Mouse (Mus musculus) midbrain, embryonic 15.5 days (tissue): ENCODE results near the gene Aif1l. TPM values are rescaled to one million over a fixed set of nuclear protein-coding genes. Genes with fewer than 3 reads are reported as not detected.

ENCODE experiments used
- ATAC-seq: fragments of 200-750 bp; cut with Nextera tagmentation; replicated peaks from 2 replicates; pipeline ENCODE4 v1.8.0; 2017; ENCODE audit warnings: moderate TSS enrichment
- H3K27ac ChIP-seq: fragments of 300-500 bp; sonication (generic); 2 replicates; pipeline ENCODE4 v1.5.1; 2015; ENCODE audit warnings: mild to moderate bottlenecking, inconsistent platforms
- H3K27me3 ChIP-seq: fragments of 300-500 bp; sonication (generic); replicated peaks from 2 replicates; pipeline ENCODE4 v1.6.1; 2015; ENCODE audit warnings: inconsistent platforms
- H3K36me3 ChIP-seq: fragments of 300-500 bp; sonication (generic); replicated peaks from 2 replicates; pipeline ENCODE4 v1.6.1; 2015; ENCODE audit warnings: inconsistent platforms
- H3K4me1 ChIP-seq: fragments of 300-500 bp; sonication (generic); 2 replicates; pipeline ENCODE4 v1.6.1; 2015; ENCODE audit warnings: inconsistent platforms
- H3K4me2 ChIP-seq: fragments of 300-500 bp; sonication (generic); 2 replicates; pipeline ENCODE4 v1.6.1; 2015; ENCODE audit warnings: inconsistent platforms, mild to moderate bottlenecking, moderate library complexity
- H3K4me3 ChIP-seq: fragments of 300-500 bp; sonication (generic); 2 replicates; pipeline ENCODE4 v1.5.1; 2015; ENCODE audit warnings: mild to moderate bottlenecking, inconsistent platforms
- H3K9ac ChIP-seq: fragments of 300-500 bp; sonication (generic); 2 replicates; pipeline ENCODE4 v1.6.1; 2015; ENCODE audit warnings: mild to moderate bottlenecking, inconsistent platforms
- H3K9me3 ChIP-seq: fragments of 300-500 bp; sonication (generic); 2 replicates; pipeline ENCODE4 v1.6.1; 2016; ENCODE audit warnings: inconsistent platforms
- WGBS: fragments of 180-500 bp; shearing (Covaris S2); methylation state at CpG from one replicate; pipeline ENCODE4 v1.1.7; 2015; ENCODE audit warnings: mixed read lengths; 5-methylcytosine and 5-hydroxymethylcytosine counted together
- polyA plus RNA-seq: library from polyadenylated mRNA; unstranded; fragments of >200 nt; fragmentation: Nextera tagmentation; extraction: Ambion mirVana; gene quantifications from 2 replicates; pipeline ENCODE4 v1.2.1, GENCODE M21; 2015

Aif1l gene
- polyA plus RNA-seq, 1 experiment from 2014 or later, result 26.2 TPM

- no peaks in the 10 kb centered on the region for H3K27me3 ChIP-seq
- ATAC-seq, result no peak
- no peak overlapping the region for H3K27ac ChIP-seq
- H3K36me3 ChIP-seq, result no peaks in the 10 kb centered on the region
- 33% methylated on average over 9 of the region's 9 CpGs for whole genome bisulfite sequencing
- no peaks in the 10 kb centered on the region for H3K9me3 ChIP-seq
- no peak overlapping the region for H3K4me2 ChIP-seq
- H3K4me1 ChIP-seq, result no peaks in the 10 kb centered on the region; the same call in 1 of the 2 replicates
- no peak overlapping the region for H3K4me3 ChIP-seq
- no peak overlapping the region for H3K9ac ChIP-seq
These were observed 25.1 kb upstream of the Aif1l start for GRCm38 (mm10) chr2:31924811-31925210.

- Histone ChIP-seq H3K27ac (no peak overlapping the region), H3K9ac (no peak overlapping the region), H3K4me2 (no peak overlapping the region), H3K27me3 (no peaks in the 10 kb centered on the region), H3K36me3 (no peaks in the 10 kb centered on the region), H3K9me3 (no peaks in the 10 kb centered on the region), H3K4me3 (no peak overlapping the region), H3K4me1 (no peaks in the 10 kb centered on the region)
- 54% methylated on average over 4 of the region's 4 CpGs for WGBS
- ATAC-seq, result no peak
These were observed 24.0 kb upstream of the Aif1l start for GRCm38 (mm10) chr2:31925936-31926335.

- Histone ChIP-seq H3K9ac (no peak overlapping the region), H3K27me3 (no peaks in the 10 kb centered on the region), H3K4me3 (no peak overlapping the region), H3K4me1 (no peaks in the 10 kb centered on the region), H3K9me3 (no peaks in the 10 kb centered on the region), H3K4me2 (no peak overlapping the region), H3K36me3 (no peaks in the 10 kb centered on the region), H3K27ac (no peak overlapping the region)
- WGBS, result 85% methylated on average over 3 of the region's 3 CpGs
- ATAC-seq, result no peak
These were observed 20.3 kb upstream of the Aif1l start for GRCm38 (mm10) chr2:31929664-31930063.

DNA sequence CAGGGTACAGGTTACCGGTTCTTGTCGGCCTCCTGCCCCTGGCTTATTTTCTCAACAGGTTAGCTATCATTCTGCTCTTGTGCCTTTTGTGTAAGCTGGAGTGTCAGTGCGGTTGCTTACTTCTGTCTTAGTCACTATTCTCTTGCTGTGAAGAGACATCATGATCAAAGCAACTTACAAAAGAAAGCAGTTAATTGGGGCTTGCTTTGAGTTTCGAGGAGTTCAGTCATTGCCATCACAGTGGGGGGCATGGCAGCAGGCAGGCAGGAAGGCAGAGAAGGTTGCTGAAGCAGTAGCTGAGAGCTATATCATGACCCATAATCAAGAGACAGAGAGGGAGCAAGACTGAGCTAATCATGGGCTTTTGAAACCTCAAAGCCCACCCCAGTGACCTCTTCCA is 15.4 kb upstream of the Aif1l start:
- no peaks in the 10 kb centered on the region for H3K4me1 ChIP-seq
- no peak overlapping the region for H3K4me2 ChIP-seq
- no peak for ATAC-seq
- no peak overlapping the region for H3K9ac ChIP-seq
- H3K36me3 ChIP-seq, result no peaks in the 10 kb centered on the region
- H3K9me3 ChIP-seq, result no peaks in the 10 kb centered on the region
- no peak overlapping the region for H3K27ac ChIP-seq
- no peak overlapping the region for H3K4me3 ChIP-seq
- WGBS, result 35% methylated on average over 4 of the region's 4 CpGs
- H3K27me3 ChIP-seq, result no peaks in the 10 kb centered on the region

DNA sequence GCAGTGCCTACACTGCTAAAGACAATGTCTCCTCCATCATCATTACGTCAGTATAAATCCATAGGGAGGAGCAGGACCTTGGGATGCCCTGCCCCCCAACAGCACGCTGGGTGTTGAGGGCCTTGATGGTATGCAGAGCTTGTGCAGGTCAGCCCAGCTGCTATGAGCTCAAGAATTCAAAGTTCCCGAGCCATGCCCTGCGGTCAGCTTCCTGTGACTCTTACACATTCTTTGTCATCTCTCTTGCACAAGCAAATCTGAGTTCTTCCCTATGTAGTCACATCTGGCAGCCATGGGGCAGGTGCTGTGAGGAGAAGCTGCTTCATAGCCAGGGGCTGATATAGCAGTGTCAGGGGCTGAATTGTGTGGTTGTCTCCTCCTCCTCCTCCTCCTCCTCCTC is 14.9 kb upstream of the Aif1l start:
- Histone ChIP-seq H3K4me3 (no peak overlapping the region), H3K27ac (no peak overlapping the region), H3K9ac (no peak overlapping the region), H3K4me2 (no peak overlapping the region), H3K4me1 (no peaks in the 10 kb centered on the region), H3K36me3 (no peaks in the 10 kb centered on the region), H3K27me3 (no peaks in the 10 kb centered on the region), H3K9me3 (no peaks in the 10 kb centered on the region)
- WGBS, result 65% methylated on average over 4 of the region's 4 CpGs
- no peak for ATAC-seq

DNA sequence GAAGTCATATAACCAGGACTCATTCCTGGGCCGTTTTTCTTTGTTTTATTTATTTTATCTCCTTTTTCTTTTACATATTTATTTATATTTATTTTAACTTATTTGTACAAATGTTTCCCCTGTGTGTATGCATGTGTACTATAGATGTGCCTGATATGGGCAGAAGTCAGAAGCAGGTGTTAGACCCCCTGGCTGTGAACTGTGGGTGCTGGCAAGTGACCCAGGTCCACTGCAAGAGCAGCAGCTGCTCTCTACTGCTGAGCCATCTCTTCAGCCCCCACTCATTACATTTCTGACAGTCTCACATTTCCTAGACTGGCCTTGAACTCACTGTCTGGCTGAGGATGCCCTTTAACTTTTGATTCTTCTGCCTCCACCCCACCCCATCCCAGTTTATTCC is 11.6 kb upstream of the Aif1l start:
- Histone ChIP-seq H3K27me3 (no peaks in the 10 kb centered on the region), H3K9ac (no peak overlapping the region), H3K4me2 (no peak overlapping the region), H3K4me3 (no peak overlapping the region), H3K27ac (no peak overlapping the region), H3K4me1 (no peaks in the 10 kb centered on the region), H3K9me3 (no peaks in the 10 kb centered on the region), H3K36me3 (no peaks in the 10 kb centered on the region)
- ATAC-seq, result no peak
- WGBS, result 88% methylated on average over 1 of the region's 1 CpGs

GRCm38 (mm10) chr2:31943011-31943410 is 6.9 kb upstream of the Aif1l start:
- Histone ChIP-seq H3K9ac (no peak overlapping the region), H3K4me2 (no peak overlapping the region), H3K4me1 (no peaks in the 10 kb centered on the region), H3K36me3 (no peaks in the 10 kb centered on the region), H3K4me3 (no peak overlapping the region), H3K9me3 (no peaks in the 10 kb centered on the region), H3K27me3 (no peaks in the 10 kb centered on the region), H3K27ac (no peak overlapping the region)
- ATAC-seq, result no peak
- WGBS, result 74% methylated on average over 4 of the region's 4 CpGs

DNA sequence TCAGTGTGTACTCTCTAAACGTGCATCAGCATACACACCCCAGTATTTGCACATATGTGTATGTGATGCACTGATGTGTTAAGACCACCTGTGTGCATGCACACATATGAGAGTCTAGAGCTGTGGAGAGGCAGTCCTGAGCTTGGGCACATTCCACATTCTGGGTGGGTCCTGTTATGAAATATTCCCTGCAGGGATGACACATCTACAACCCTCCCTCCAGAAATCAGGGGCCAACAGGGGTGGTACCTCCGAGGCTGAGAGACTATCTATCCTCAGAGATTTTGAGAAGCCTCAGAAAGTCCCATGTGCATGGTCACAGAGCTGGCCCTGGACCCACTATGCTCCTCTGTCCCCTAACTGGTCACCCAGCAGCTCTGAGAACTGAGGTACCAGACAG is 4.4 kb upstream of the Aif1l start:
- no peak overlapping the region for H3K4me3 ChIP-seq
- ATAC-seq, result no peak
- peaks cover 3% of the 10 kb centered on the region; the same call in 1 of the 2 replicates for H3K27me3 ChIP-seq
- H3K4me2 ChIP-seq, result no peak overlapping the region
- no peaks in the 10 kb centered on the region for H3K9me3 ChIP-seq
- H3K36me3 ChIP-seq, result no peaks in the 10 kb centered on the region
- no peak overlapping the region for H3K27ac ChIP-seq
- no peak overlapping the region for H3K9ac ChIP-seq
- H3K4me1 ChIP-seq, result peaks cover 11% of the 10 kb centered on the region; the same call in 1 of the 2 replicates
- 67% methylated on average over 2 of the region's 2 CpGs for WGBS

DNA sequence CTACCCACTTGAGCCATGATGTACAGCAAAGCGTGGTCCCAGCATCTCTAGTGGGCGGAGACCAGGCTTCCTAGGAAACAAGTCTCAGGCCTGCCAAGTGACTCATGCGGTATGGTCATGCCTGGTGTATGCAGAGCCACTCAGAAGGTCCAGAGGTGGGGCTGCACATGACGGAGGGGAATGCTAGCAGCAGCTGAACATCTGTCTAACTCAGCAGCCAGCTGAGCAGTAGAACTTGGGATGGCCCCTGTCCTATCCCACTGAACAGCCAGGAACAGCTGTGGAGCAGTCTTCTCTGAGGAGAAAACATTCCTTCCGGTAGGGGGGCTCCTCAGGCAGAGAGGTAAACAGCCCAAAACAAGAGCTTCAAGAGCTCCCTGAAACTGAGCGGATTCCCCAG is 1.5 kb upstream of the Aif1l start:
- 82% methylated on average over 6 of the region's 6 CpGs for WGBS
- no peak for ATAC-seq
- Histone ChIP-seq H3K36me3 (no peaks in the 10 kb centered on the region), H3K9me3 (no peaks in the 10 kb centered on the region), H3K4me3 (no peak overlapping the region), H3K27me3 (peaks cover 3% of the 10 kb centered on the region; the same call in 1 of the 2 replicates), H3K9ac (no peak overlapping the region), H3K4me2 (no peak overlapping the region), H3K4me1 (peaks cover 34% of the 10 kb centered on the region; the same call in 1 of the 2 replicates), H3K27ac (no peak overlapping the region)

DNA sequence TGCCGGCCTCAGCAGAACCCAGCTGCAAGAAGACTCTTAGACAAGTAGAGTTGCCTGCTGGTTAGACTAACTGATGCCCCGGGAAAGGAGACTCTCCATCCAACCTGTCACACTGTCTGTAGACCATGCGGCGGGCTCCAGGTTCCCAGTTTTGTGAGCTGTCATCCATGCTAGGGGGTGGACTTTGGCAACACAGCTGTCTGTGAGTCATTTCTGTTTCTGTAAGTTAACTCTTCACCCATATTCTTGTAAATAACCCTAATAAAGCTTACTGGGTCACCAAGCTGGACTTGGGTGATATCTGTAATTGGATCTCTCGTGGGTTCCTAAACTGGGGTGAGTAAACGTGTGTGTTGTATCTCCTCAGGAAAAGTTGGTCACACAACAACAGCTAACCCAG is 1.1 kb upstream of the Aif1l start:
- H3K4me2 ChIP-seq, result no peak overlapping the region
- 72% methylated on average over 6 of the region's 6 CpGs for WGBS
- H3K4me1 ChIP-seq, result peaks cover 34% of the 10 kb centered on the region; the same call in 1 of the 2 replicates
- no peaks in the 10 kb centered on the region for H3K9me3 ChIP-seq
- peaks cover 3% of the 10 kb centered on the region; the same call in 1 of the 2 replicates for H3K27me3 ChIP-seq
- no peak overlapping the region for H3K4me3 ChIP-seq
- H3K27ac ChIP-seq, result no peak overlapping the region
- H3K36me3 ChIP-seq, result no peaks in the 10 kb centered on the region
- H3K9ac ChIP-seq, result no peak overlapping the region
- no peak for ATAC-seq

GRCm38 (mm10) chr2:31950966-31951365 is 1.0 kb downstream of the Aif1l start:
- Histone ChIP-seq H3K27ac (no peak overlapping the region), H3K9ac (peak overlapping the region; percentile 64; the same call in 1 of the 2 replicates), H3K27me3 (peaks cover 3% of the 10 kb centered on the region; the same call in 1 of the 2 replicates), H3K4me3 (peak overlapping the region; percentile 64), H3K4me2 (peak overlapping the region; percentile 97), H3K9me3 (no peaks in the 10 kb centered on the region), H3K36me3 (no peaks in the 10 kb centered on the region), H3K4me1 (peaks cover 34% of the 10 kb centered on the region; the same call in 1 of the 2 replicates)
- no peak for ATAC-seq
- WGBS, result 24% methylated on average over 9 of the region's 9 CpGs

DNA sequence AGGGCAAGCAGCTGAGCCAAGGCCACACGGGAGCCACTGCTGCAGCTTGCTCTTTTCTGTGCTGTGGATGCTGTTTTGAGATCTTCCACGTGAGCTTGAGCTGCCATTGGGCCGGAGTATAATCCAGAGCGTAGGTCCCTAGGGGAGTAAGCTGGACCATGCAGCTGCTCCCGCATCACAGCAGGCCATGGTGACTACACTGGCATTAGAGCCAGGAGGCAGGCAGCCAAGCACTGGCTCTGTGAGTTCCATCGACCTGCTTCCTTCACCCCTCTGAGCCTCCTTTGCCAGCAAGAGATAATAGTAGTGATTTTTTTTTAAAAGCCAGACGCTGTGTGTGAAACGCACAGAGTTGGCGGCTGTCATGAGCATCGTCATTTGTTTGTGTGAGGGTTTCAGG is 2.3 kb downstream of the Aif1l start:
- 74% methylated on average over 10 of the region's 10 CpGs for WGBS
- Histone ChIP-seq H3K4me1 (peaks cover 34% of the 10 kb centered on the region; the same call in 1 of the 2 replicates), H3K9me3 (no peaks in the 10 kb centered on the region), H3K4me3 (no peak overlapping the region), H3K27ac (no peak overlapping the region), H3K36me3 (no peaks in the 10 kb centered on the region), H3K4me2 (0 out of 2 replicates have a peak overlapping the region, but pooled peaks have one; percentile 97), H3K9ac (no peak overlapping the region), H3K27me3 (peaks cover 3% of the 10 kb centered on the region; the same call in 1 of the 2 replicates)
- ATAC-seq, result no peak

GRCm38 (mm10) chr2:31952725-31953124 is 2.8 kb downstream of the Aif1l start:
- ATAC-seq, result no peak
- Histone ChIP-seq H3K4me2 (no peak overlapping the region), H3K4me1 (peaks cover 34% of the 10 kb centered on the region; the same call in 1 of the 2 replicates), H3K9me3 (no peaks in the 10 kb centered on the region), H3K4me3 (no peak overlapping the region), H3K27ac (no peak overlapping the region), H3K27me3 (peaks cover 3% of the 10 kb centered on the region; the same call in 1 of the 2 replicates), H3K36me3 (no peaks in the 10 kb centered on the region), H3K9ac (no peak overlapping the region)
- 86% methylated on average over 3 of the region's 3 CpGs for WGBS
